Mouse (Mus musculus): ENCODE results near the gene Pde4a. TPM values are rescaled to one million over a fixed set of nuclear protein-coding genes. Genes with fewer than 3 reads are reported as not detected.

The Pde4a gene
- polyA plus RNA-seq, 1 experiment: 0.05 TPM

DNA sequence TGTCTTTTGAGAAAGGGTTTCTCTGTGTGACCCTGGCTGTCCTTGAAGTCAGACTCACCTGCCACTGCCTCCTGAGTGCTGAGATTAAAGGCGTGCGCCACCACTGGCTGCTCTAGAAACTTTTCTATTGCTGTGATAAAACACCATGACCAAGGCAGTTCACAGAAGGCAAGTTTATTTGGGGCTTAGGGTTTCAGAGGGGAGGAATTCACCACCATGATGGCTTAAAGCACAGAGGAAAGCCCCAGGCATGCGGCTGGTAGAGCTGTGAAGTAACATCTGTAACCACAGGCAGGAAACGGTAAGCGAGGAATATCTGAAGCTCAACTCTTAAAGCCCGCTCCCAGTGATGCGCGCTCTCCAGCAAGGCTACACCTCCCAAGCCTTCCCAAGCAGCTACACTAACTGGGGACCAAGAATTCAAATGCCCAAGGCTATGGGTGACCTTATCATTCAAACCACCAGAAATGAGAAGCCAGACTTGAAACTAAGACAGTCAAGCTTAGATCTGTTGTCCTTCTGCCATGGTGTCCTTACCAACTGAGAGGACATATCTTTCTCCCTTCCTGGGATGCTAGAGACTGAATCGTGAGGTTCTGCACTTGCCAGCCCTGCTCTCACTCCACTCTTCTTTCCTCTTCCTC is 32.3 kb upstream of the Pde4a start:
- TF ChIP-seq TAL1 (IDR thresholded peaks at IDR 0.05; ENCODE audit: low read length) (no peak), GATA1 (IDR thresholded peaks at IDR 0.05; ENCODE audit: low read length) (no peak)
- H3K27me3 ChIP-seq (ENCODE audit: control insufficient read depth): no peaks in the 10 kb centered on the region
- peaks cover 29% of the 10 kb centered on the region for H3K4me1 ChIP-seq (ENCODE audit: control insufficient read depth)
- H3K36me3 ChIP-seq (ENCODE audit: control insufficient read depth): peaks cover 11% of the 10 kb centered on the region
- H3K4me3 ChIP-seq (replicated peaks): no peak overlapping the region
- H3K9me3 ChIP-seq (ENCODE audit: control insufficient read depth, low read length): no peaks in the 10 kb centered on the region

DNA sequence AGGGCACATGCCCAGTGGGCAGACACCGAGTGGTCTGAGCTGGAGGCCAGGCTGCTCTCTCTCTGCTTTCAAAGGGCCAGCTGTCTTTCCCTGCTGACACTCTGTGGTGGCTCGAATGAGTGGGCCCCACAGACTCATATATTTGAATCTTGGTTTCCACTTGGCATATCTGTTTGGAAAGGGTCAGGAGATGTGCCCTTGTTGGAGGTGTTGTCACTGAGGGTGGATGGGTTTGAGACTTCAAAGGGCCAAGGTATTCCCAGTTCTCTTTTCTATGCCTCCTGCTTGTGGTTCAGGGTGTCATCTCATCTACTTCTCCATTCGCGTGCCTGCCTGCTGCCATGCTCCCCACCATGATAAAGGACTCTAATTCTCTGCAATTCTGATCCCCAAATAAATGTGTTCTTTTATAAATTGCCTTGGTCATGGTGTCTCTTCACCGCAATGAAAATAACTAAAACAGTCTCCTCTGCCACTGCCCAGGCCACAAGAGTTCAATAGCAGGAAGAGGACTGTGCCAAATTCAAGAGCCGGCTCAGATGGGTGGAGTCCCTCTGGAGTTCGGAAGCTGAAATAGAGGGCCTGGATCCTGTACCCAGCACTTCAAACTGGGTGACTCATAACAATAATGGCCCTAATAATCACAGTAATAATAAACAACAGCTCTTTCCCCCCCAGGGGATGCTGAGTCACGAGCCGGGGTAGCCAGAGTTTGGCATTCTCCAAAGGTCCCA is 30.8 kb upstream of the Pde4a start:
- H3K4me3 ChIP-seq (replicated peaks): no peak overlapping the region
- no peaks in the 10 kb centered on the region for H3K27me3 ChIP-seq (ENCODE audit: control insufficient read depth)
- peaks cover 29% of the 10 kb centered on the region for H3K4me1 ChIP-seq (ENCODE audit: control insufficient read depth)
- H3K36me3 ChIP-seq (ENCODE audit: control insufficient read depth): peaks cover 27% of the 10 kb centered on the region
- no peaks in the 10 kb centered on the region for H3K9me3 ChIP-seq (ENCODE audit: control insufficient read depth, low read length)
- TF ChIP-seq TAL1 (IDR thresholded peaks at IDR 0.05; ENCODE audit: low read length) (no peak), GATA1 (IDR thresholded peaks at IDR 0.05; ENCODE audit: low read length) (no peak)

DNA sequence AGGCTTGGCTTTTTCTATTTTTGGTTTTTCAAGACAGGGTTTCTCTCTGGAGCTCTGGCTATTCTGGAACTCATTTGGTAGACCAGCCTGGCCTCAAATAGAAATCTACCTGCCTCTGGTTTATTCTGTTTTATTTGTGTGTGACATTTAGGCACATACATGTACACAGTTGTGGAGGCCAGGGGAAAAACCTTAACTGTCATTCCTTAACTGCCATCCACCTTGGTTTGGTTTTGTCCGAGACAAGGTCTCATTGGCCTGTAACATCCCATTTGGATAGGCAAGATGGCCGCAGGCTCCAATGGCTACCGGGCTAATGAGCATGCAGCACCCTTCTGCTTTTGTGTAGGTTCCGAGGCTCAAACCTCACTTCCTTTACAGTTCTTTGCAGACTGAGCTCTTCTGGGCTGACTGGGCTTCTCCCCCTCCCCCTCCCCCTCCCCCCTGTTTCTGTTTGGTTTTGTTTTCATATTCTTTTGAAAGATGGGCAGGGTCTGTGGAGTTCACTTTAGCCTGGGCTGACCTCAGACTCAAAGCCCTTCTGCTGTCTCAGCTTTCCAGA is 30.1 kb upstream of the Pde4a start:
- H3K36me3 ChIP-seq (ENCODE audit: control insufficient read depth): peaks cover 33% of the 10 kb centered on the region
- H3K9me3 ChIP-seq (ENCODE audit: control insufficient read depth, low read length): no peaks in the 10 kb centered on the region
- no peaks in the 10 kb centered on the region for H3K27me3 ChIP-seq (ENCODE audit: control insufficient read depth)
- no peak for TF ChIP-seq TAL1 (IDR thresholded peaks at IDR 0.05; ENCODE audit: low read length)
- TF ChIP-seq GATA1 (IDR thresholded peaks at IDR 0.05; ENCODE audit: low read length): no peak
- H3K4me3 ChIP-seq (replicated peaks): no peak overlapping the region
- H3K4me1 ChIP-seq (ENCODE audit: control insufficient read depth): peaks cover 26% of the 10 kb centered on the region

DNA sequence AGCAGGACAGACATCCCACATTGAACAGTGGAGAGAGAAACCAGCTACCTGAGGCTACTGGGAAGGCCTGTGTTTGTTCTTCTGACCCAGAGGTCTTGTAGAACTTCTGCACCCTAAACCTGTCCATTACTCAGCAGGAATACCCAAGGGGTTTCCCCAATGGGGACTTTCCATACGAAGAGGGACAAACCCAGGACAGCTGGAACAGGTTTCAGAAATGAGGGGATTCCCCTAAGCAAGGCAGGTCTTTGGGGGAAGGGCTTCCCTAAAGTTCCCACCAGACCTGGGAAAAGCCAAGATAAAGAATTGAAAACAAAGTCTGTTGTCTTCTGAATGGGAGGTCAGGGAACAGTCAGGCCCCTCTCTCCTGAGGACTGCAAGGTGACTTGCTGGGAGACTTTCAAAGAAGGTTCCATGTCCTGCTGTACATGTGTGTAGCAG is 29.6 kb upstream of the Pde4a start:
- TF ChIP-seq GATA1 (IDR thresholded peaks at IDR 0.05; ENCODE audit: low read length) (no peak), TAL1 (IDR thresholded peaks at IDR 0.05; ENCODE audit: low read length) (no peak)
- Histone ChIP-seq H3K4me3 (replicated peaks) (no peak overlapping the region), H3K9me3 (ENCODE audit: control insufficient read depth, low read length) (no peaks in the 10 kb centered on the region), H3K4me1 (ENCODE audit: control insufficient read depth) (peaks cover 21% of the 10 kb centered on the region), H3K27me3 (ENCODE audit: control insufficient read depth) (no peaks in the 10 kb centered on the region), H3K36me3 (ENCODE audit: control insufficient read depth) (peaks cover 39% of the 10 kb centered on the region)

DNA sequence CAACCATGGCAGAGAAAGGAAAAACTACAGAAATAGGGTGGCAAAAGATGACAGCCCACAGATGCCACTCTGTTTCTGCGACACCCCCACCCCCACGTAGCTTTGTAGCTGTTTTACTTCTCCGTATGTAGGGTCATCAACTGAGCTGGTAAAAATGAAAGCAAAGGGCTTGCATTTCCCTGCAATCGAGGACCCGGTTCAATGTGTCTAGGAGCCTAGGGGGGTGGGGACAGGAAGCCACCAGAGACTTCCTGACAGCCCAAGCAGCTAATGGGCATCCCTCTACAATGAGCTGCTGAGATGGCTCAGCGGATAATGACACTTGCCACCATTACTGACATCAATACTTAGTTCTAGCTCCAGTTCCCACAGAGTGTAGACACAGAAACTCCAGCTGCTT is 29.1 kb upstream of the Pde4a start:
- TF ChIP-seq GATA1 (IDR thresholded peaks at IDR 0.05; ENCODE audit: low read length) (no peak), TAL1 (IDR thresholded peaks at IDR 0.05; ENCODE audit: low read length) (no peak)
- no peak overlapping the region for H3K4me3 ChIP-seq (replicated peaks)
- peaks cover 43% of the 10 kb centered on the region for H3K36me3 ChIP-seq (ENCODE audit: control insufficient read depth)
- H3K4me1 ChIP-seq (ENCODE audit: control insufficient read depth): peaks cover 16% of the 10 kb centered on the region
- no peaks in the 10 kb centered on the region for H3K9me3 ChIP-seq (ENCODE audit: control insufficient read depth, low read length)
- H3K27me3 ChIP-seq (ENCODE audit: control insufficient read depth): no peaks in the 10 kb centered on the region

DNA sequence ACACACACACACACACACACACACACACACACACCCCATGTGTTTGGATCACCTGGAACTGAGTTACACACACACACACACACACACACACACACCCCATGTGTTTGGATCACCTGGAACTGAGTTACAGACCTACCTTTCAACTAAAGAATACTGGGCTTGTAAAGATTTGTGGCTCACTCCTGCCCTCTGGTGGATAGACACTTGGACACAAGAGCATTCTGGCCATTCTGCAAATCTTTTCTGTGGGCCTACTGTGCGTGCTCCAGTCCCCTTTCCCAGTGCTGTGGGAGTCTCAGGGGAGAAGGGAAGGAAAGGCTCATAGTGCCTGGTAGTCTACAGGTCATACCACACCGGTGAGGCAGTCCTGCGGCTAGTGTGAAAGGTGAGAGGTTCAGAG is 28.3 kb upstream of the Pde4a start:
- H3K4me3 ChIP-seq (replicated peaks): no peak overlapping the region
- H3K4me1 ChIP-seq (ENCODE audit: control insufficient read depth): peaks cover 11% of the 10 kb centered on the region
- peaks cover 52% of the 10 kb centered on the region for H3K36me3 ChIP-seq (ENCODE audit: control insufficient read depth)
- no peaks in the 10 kb centered on the region for H3K9me3 ChIP-seq (ENCODE audit: control insufficient read depth, low read length)
- no peak for TF ChIP-seq TAL1 (IDR thresholded peaks at IDR 0.05; ENCODE audit: low read length)
- no peak for TF ChIP-seq GATA1 (IDR thresholded peaks at IDR 0.05; ENCODE audit: low read length)
- H3K27me3 ChIP-seq (ENCODE audit: control insufficient read depth): no peaks in the 10 kb centered on the region

DNA sequence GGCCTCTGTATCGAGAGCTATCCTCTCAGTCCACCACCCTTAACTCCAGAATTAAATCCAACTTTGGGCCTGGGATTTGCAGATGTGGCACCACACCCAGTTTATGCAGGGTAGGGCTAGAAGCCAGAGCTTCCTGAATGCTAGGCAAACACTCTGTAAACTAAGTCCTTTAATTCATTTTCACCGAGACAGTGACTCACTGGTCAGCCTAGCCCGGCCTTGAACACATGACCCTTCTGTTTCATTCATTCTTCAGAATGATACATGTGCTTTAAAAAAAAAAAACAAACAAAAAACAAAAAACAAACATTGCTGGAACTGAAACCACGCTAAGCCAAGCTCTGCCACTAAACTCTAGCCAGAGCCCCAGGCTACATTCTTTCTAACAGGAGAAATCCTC is 27.1 kb upstream of the Pde4a start:
- peaks cover 63% of the 10 kb centered on the region for H3K36me3 ChIP-seq (ENCODE audit: control insufficient read depth)
- H3K9me3 ChIP-seq (ENCODE audit: control insufficient read depth, low read length): no peaks in the 10 kb centered on the region
- H3K4me1 ChIP-seq (ENCODE audit: control insufficient read depth): peaks cover 5% of the 10 kb centered on the region
- no peak overlapping the region for H3K4me3 ChIP-seq (replicated peaks)
- H3K27me3 ChIP-seq (ENCODE audit: control insufficient read depth): no peaks in the 10 kb centered on the region
- TF ChIP-seq GATA1 (IDR thresholded peaks at IDR 0.05; ENCODE audit: low read length) (no peak), TAL1 (IDR thresholded peaks at IDR 0.05; ENCODE audit: low read length) (no peak)

DNA sequence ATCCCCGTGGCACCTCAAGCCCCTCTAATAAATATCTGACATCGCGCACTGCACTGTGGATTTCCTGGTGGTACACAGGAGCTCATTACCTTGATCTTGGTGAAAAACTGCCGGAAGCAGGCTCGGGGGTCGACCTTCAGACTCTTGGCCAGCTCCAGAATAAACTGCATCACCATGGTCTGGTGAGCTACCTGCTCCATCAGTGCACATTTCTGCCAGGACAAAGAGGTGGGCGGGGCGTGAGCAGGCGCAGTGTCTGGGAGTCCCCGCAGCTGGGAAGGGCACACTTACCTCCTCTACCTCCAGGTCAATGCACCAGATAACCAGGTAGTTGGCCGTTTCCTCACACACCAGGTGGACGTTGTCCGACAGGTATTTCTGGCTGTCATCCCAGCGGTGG is 23.6 kb upstream of the Pde4a start:
- peaks cover 96% of the 10 kb centered on the region for H3K36me3 ChIP-seq (ENCODE audit: control insufficient read depth)
- no peak overlapping the region for H3K4me3 ChIP-seq (replicated peaks)
- no peaks in the 10 kb centered on the region for H3K9me3 ChIP-seq (ENCODE audit: control insufficient read depth, low read length)
- peaks cover 11% of the 10 kb centered on the region for H3K4me1 ChIP-seq (ENCODE audit: control insufficient read depth)
- TF ChIP-seq GATA1 (IDR thresholded peaks at IDR 0.05; ENCODE audit: low read length): no peak
- no peak for TF ChIP-seq TAL1 (IDR thresholded peaks at IDR 0.05; ENCODE audit: low read length)
- H3K27me3 ChIP-seq (ENCODE audit: control insufficient read depth): no peaks in the 10 kb centered on the region

DNA sequence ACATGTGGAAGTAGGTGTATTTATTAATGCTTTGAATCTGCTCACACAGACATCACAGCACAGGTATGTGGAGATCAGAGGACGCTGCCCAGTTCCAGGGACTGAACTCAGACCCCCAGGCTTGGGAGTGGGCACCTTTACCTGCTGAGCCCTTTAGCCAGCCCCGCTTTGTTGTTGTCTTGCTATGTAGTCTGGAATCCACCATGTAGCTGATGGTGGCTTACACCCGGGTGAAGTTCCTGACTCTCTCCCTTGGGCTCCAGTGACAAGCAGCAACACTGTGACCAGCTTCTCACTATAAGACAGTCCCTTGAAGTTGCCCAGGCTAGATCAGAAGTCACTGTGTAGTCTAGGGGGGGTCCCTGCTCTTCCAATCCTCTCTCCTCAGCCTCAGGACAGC is 21.2 kb upstream of the Pde4a start:
- peaks cover 35% of the 10 kb centered on the region for H3K4me1 ChIP-seq (ENCODE audit: control insufficient read depth)

More for the DNA sequence above, 21.2 kb upstream of the Pde4a start:
- Histone ChIP-seq H3K27me3 (ENCODE audit: control insufficient read depth) (no peaks in the 10 kb centered on the region), H3K36me3 (ENCODE audit: control insufficient read depth) (peaks cover 90% of the 10 kb centered on the region), H3K4me3 (replicated peaks) (no peak overlapping the region), H3K9me3 (ENCODE audit: control insufficient read depth, low read length) (no peaks in the 10 kb centered on the region)
- no peak for TF ChIP-seq TAL1 (IDR thresholded peaks at IDR 0.05; ENCODE audit: low read length)
- TF ChIP-seq GATA1 (IDR thresholded peaks at IDR 0.05; ENCODE audit: low read length): no peak
